Mouse (Mus musculus) 3T3-L1 (cell line): Measurements from ENCODE around the gene Gm4141.
"Not testable (repeated sequence)": the region's sequence is repeated elsewhere in the genome, so short reads cannot be mapped to it uniquely, and the experiment has no call there.

Experiments used
- DNase-seq: peaks from one replicate; pipeline ENCODE4 v3.0.0-alpha.2; 2015; ENCODE audit warnings: low read depth, low spot score

The Gm4141 gene

GRCm38 (mm10) chr7:20576141-20576540, at the start of gene Gm4141:
Gene Gm4141 (minus strand): TSS chr7:20576241.
- not testable (repeated sequence) for DNase-seq

GRCm38 (mm10) chr7:20598921-20599320, 22.9 kb upstream of the Gm4141 start, which contains the start of gene Gm4513:
Gene Gm4513 (minus strand): TSS chr7:20599021.
- not testable (repeated sequence) for DNase-seq

DNA sequence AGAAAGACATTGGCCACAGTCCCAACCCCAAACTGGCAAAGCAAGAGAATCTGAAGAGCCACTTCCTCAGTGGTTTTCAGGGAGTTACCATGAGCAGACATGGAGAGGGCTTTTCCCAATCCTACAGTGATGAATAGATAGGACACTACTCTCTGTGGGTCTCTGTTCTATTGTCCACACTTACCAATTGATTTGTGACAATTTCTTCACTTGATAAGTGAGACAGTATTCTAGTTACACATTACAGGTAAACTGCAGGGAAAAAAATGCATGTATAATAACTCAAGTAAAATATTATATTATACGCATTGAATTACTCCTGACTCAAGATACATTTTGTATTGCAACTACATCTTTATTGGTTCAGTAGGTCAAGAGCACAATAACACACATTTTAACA, 30.4 kb downstream of the Gm4141 start, which contains the start of gene Gm5726:
Gene Gm5726 (minus strand): TSS at position 101 of the 400 bp plus-strand sequence.
- DNase-seq = not testable (repeated sequence)

- not testable (repeated sequence) for DNase-seq
These were observed 42.5 kb downstream of the Gm4141 start, which contains the start of gene Vmn1r104 for GRCm38 (mm10) chr7:20533537-20533936. Gene Vmn1r104 (plus strand): TSS chr7:20533837.
